Comparison of ENCODE assay signal across 11 mouse cellular contexts in the genomic region with DNA sequence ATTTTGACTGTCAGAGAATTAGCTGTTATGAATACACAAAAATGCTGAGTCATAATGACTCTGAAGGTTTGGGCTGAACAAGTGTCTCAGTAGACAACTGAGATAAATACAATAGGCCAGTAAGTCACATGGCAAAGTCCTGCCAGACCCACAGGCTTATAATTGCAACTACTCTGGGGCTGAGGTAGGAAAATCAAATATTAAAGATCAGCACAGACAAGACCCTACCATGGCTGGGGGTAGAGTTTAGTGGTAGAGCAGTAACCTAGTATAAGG. TPM values are rescaled to one million over a fixed set of nuclear protein-coding genes. Genes with fewer than 3 reads are reported as not detected.
DNase-seq lines count a peak whose midpoint lies in the region; ATAC-seq and TF ChIP-seq lines count a peak whose summit lies in the region.
"Had no signal": no experiment of that assay in that cellular context is flagged by ENCODE, and none has a peak within 500 bp of the region (broad histone marks: within the 10 kb centered on the region; RNA-seq: fewer than 3 reads in every experiment).

No protein-coding gene starts in this region.

- H3K9me3 ChIP-seq in heart, embryonic 11.5 days (replicated peaks; ENCODE audit: control insufficient read depth, low read length), result no peaks in the 10 kb centered on the region
- no peaks in the 10 kb centered on the region for H3K9me3 ChIP-seq in liver, embryonic 16.5 days (replicated peaks; ENCODE audit: control insufficient read depth, low read length)
- H3K9me3 ChIP-seq in forebrain, embryonic 13.5 days (replicated peaks), result no peaks in the 10 kb centered on the region
- H3K9me3 ChIP-seq: limb, embryonic 10.5 days had no signal

- DNase-seq in heart, postnatal 10 days, result no peak
- DNase-seq in ES-CJ7 (ENCODE audit: low read depth, low spot score), result peak; percentile 33
- DNase-seq in ovary, adult 18-20 months (ENCODE audit: low spot score), result no peak
- DNase-seq in kidney, adult 11 months, result no peak
- DNase-seq: cerebellum, postnatal 25 days; thymus, adult 2 months had no signal

- H3K27ac ChIP-seq in heart, embryonic 11.5 days (ENCODE audit: low read depth, low read length), result peak overlapping the region; percentile 64; the same call in 1 of the 2 replicates
- H3K27ac ChIP-seq in embryonic fibroblast, embryonic 13.5 days (ENCODE audit: insufficient read depth, low read length), result peak overlapping the region; percentile 62; the same call in 1 of the 2 replicates
- peak overlapping the region; percentile 93 for H3K27ac ChIP-seq in liver, embryonic 16.5 days (ENCODE audit: low read length)
- H3K27ac ChIP-seq in forebrain, embryonic 13.5 days, result no peak overlapping the region
- H3K27ac ChIP-seq: limb, embryonic 10.5 days had no signal

- peak; percentile 77; the same call in 1 of the 2 replicates for ATAC-seq in heart, embryonic 11.5 days (replicated peaks; ENCODE audit: insufficient number of reproducible peaks, low FRiP score, low TSS enrichment)
- peak; percentile 83 for ATAC-seq in liver, embryonic 16.5 days (ENCODE audit: low read depth)
- ATAC-seq in forebrain, embryonic 13.5 days, result no peak

- H3K4me1 ChIP-seq in heart, embryonic 11.5 days (ENCODE audit: control insufficient read depth, insufficient read depth, low read length), result peaks cover 6% of the 10 kb centered on the region; the same call in 1 of the 2 replicates
- peaks cover 4% of the 10 kb centered on the region; the same call in 1 of the 2 replicates for H3K4me1 ChIP-seq in embryonic fibroblast, embryonic 13.5 days (ENCODE audit: control insufficient read depth, insufficient read depth, low read length)
- peaks cover 54% of the 10 kb centered on the region for H3K4me1 ChIP-seq in liver, embryonic 16.5 days (ENCODE audit: control insufficient read depth, low read depth, low read length)
- H3K4me1 ChIP-seq in forebrain, embryonic 13.5 days, result peaks cover 9% of the 10 kb centered on the region

- H3K4me2 ChIP-seq in heart, embryonic 11.5 days, result no peak overlapping the region
- H3K4me2 ChIP-seq in liver, embryonic 16.5 days (ENCODE audit: low read depth, low read length), result peak overlapping the region; percentile 48
- H3K4me2 ChIP-seq in forebrain, embryonic 13.5 days, result no peak overlapping the region

- TF ChIP-seq POLR2A in embryonic fibroblast, embryonic 13.5 days (IDR thresholded peaks at IDR 0.05; ENCODE audit: low read depth, low read length), result no peak

- H3K9ac ChIP-seq in heart, embryonic 11.5 days (ENCODE audit: low read depth, low read length), result no peak overlapping the region
- H3K9ac ChIP-seq in liver, embryonic 16.5 days (ENCODE audit: low read depth, low read length), result peak overlapping the region; percentile 44; the same call in 1 of the 2 replicates
- H3K9ac ChIP-seq in forebrain, embryonic 13.5 days, result no peak overlapping the region

- H3K4me3 ChIP-seq in heart, embryonic 11.5 days (ENCODE audit: low read depth, low read length), result no peak overlapping the region
- H3K4me3 ChIP-seq in embryonic fibroblast, embryonic 13.5 days (ENCODE audit: insufficient read depth, low read length), result no peak overlapping the region
- 0 out of 2 replicates have a peak overlapping the region, but pooled peaks have one; percentile 14 for H3K4me3 ChIP-seq in liver, embryonic 16.5 days (ENCODE audit: low read depth, low read length)
- H3K4me3 ChIP-seq in forebrain, embryonic 13.5 days, result no peak overlapping the region
- H3K4me3 ChIP-seq: limb, embryonic 10.5 days had no signal

- intact Hi-C loops in heart, postnatal 10 days (cut with DNase I), result no loop called here

- no peaks in the 10 kb centered on the region for H3K27me3 ChIP-seq in heart, embryonic 11.5 days (ENCODE audit: control insufficient read depth, insufficient read depth, low read length)
- H3K27me3 ChIP-seq in liver, embryonic 16.5 days (ENCODE audit: control insufficient read depth, insufficient read depth, low read depth, low read length), result no peaks in the 10 kb centered on the region
- H3K27me3 ChIP-seq in forebrain, embryonic 13.5 days, result no peaks in the 10 kb centered on the region

- no peaks in the 10 kb centered on the region for H3K36me3 ChIP-seq in heart, embryonic 11.5 days (ENCODE audit: control insufficient read depth, insufficient read depth, low read length)
- H3K36me3 ChIP-seq in liver, embryonic 16.5 days (ENCODE audit: control insufficient read depth, insufficient read depth), result peaks cover 2% of the 10 kb centered on the region; the same call in 1 of the 2 replicates
- peaks cover 4% of the 10 kb centered on the region for H3K36me3 ChIP-seq in forebrain, embryonic 13.5 days (ENCODE audit: poor library complexity, severe bottlenecking)

- TF ChIP-seq CTCF in embryonic fibroblast, embryonic 13.5 days (IDR thresholded peaks at IDR 0.05; ENCODE audit: borderline replicate concordance, insufficient read depth, low read length), result no peak

RNA-seq across cellular contexts. Expression of gene Tbce, which starts 5.4 kb away (rescaled TPM):
- polyA plus RNA-seq in heart, embryonic 11.5 days (2014; fragmentation: Nextera tagmentation; extraction: Ambion mirVana), result 41.7 and 42.9 TPM in 2 replicates
- total RNA-seq in heart, postnatal 10 days (2021), result 10 to 100 TPM; 25.8 to 26.7 TPM
- polyA plus RNA-seq in embryonic fibroblast, embryonic 13.5 days (2011; ENCODE audit: insufficient read length, low read depth, missing spikeins), result 65.9 and 79.8 TPM in 2 replicates
- 25.6 and 26.8 TPM in 2 replicates for polyA plus RNA-seq in liver, embryonic 16.5 days (2015; fragmentation: Nextera tagmentation; extraction: Ambion mirVana)
- polyA plus RNA-seq in forebrain, embryonic 13.5 days (2015; fragmentation: Nextera tagmentation; extraction: Ambion mirVana), result 81.0 and 88.2 TPM in 2 replicates

RNA-seq across cellular contexts. Expression of gene Arid4b, which starts 29.0 kb away (rescaled TPM):
- 42.7 and 53.2 TPM in 2 replicates for polyA plus RNA-seq in heart, embryonic 11.5 days (2014; fragmentation: Nextera tagmentation; extraction: Ambion mirVana)
- 10 to 100 TPM; 28.0 to 29.1 TPM for total RNA-seq in heart, postnatal 10 days (2021)
- polyA plus RNA-seq in embryonic fibroblast, embryonic 13.5 days (2011; ENCODE audit: insufficient read length, low read depth, missing spikeins), result 36.9 and 41.9 TPM in 2 replicates
- 18.0 and 19.7 TPM in 2 replicates for polyA plus RNA-seq in liver, embryonic 16.5 days (2015; fragmentation: Nextera tagmentation; extraction: Ambion mirVana)
- 108 and 111 TPM in 2 replicates for polyA plus RNA-seq in forebrain, embryonic 13.5 days (2015; fragmentation: Nextera tagmentation; extraction: Ambion mirVana)

RNA-seq across cellular contexts. Expression of gene Ggps1, which starts 29.3 kb away (rescaled TPM):
- 41.8 and 49.2 TPM in 2 replicates for polyA plus RNA-seq in heart, embryonic 11.5 days (2014; fragmentation: Nextera tagmentation; extraction: Ambion mirVana)
- 10 to 100 TPM; 31.8 to 35.8 TPM for total RNA-seq in heart, postnatal 10 days (2021)
- 48.3 and 60.4 TPM in 2 replicates for polyA plus RNA-seq in embryonic fibroblast, embryonic 13.5 days (2011; ENCODE audit: insufficient read length, low read depth, missing spikeins)
- 11.9 and 12.2 TPM in 2 replicates for polyA plus RNA-seq in liver, embryonic 16.5 days (2015; fragmentation: Nextera tagmentation; extraction: Ambion mirVana)
- 70.7 and 74.7 TPM in 2 replicates for polyA plus RNA-seq in forebrain, embryonic 13.5 days (2015; fragmentation: Nextera tagmentation; extraction: Ambion mirVana)
